In genomic region chr15:63066020-63066439, GRCm38 (mm10) we compare ENCODE assay signal across 16 mouse cellular contexts.
DNase-seq lines count a peak whose midpoint lies in the region; ATAC-seq and TF ChIP-seq lines count a peak whose summit lies in the region.
"Had no signal": no experiment of that assay in that cellular context is flagged by ENCODE, and none has a peak within 500 bp of the region (broad histone marks: within the 10 kb centered on the region; RNA-seq: fewer than 3 reads in every experiment).

No protein-coding gene starts in this region.

- H3K79me2 ChIP-seq in liver, adult 2 months (ENCODE audit: control insufficient read depth, insufficient read depth, low read length) = no peaks in the 10 kb centered on the region

- no peak for TF ChIP-seq POLR2A in liver, adult 2 months (IDR thresholded peaks at IDR 0.05; ENCODE audit: extremely low read depth, insufficient read depth, low read length)

- no peaks in the 10 kb centered on the region for H3K9me3 ChIP-seq in heart, embryonic 11.5 days (replicated peaks; ENCODE audit: control insufficient read depth, low read length)
- no peaks in the 10 kb centered on the region for H3K9me3 ChIP-seq in lung, embryonic 15.5 days
- H3K9me3 ChIP-seq in forebrain, embryonic 15.5 days = no peaks in the 10 kb centered on the region
- H3K9me3 ChIP-seq: embryonic facial prominence, embryonic 12.5 days; intestine, embryonic 15.5 days; liver, embryonic 12.5 days; midbrain, embryonic 10.5 days had no signal

- peak; percentile 19 for DNase-seq in liver, adult 2 months (ENCODE audit: extremely low read depth, low read depth, low spot score)
- no peak for DNase-seq in liver
- no peak for DNase-seq in adrenal gland, adult (ENCODE audit: inconsistent age in 2 of 2, low spot score in 1 of 2)
- no peak for DNase-seq in cerebellum, postnatal 10 days
- DNase-seq in right cerebral cortex, postnatal 10 days (ENCODE audit: low spot score in 2 of 2) = no peak
- DNase-seq: adrenal gland, postnatal 36 days; cerebellum, adult 11-12 months; thymus, adult 2 months had no signal

- WGBS in liver, adult 2 months = 45% methylated on average over 2 of the region's 2 CpGs
- 26% methylated on average over 2 of the region's 2 CpGs for WGBS in heart, embryonic 11.5 days (ENCODE audit: insufficient replicate concordance)
- WGBS in lung, embryonic 15.5 days = 45% methylated on average over 2 of the region's 2 CpGs
- 81% methylated on average over 2 of the region's 2 CpGs for whole genome bisulfite sequencing in forebrain, embryonic 15.5 days

- H3K4me1 ChIP-seq in liver, adult 2 months (ENCODE audit: control insufficient read depth, insufficient read depth, low read length) = no peaks in the 10 kb centered on the region
- no peaks in the 10 kb centered on the region for H3K4me1 ChIP-seq in heart, embryonic 11.5 days (ENCODE audit: control insufficient read depth, insufficient read depth, low read length)
- H3K4me1 ChIP-seq in lung, embryonic 15.5 days = peaks cover 4% of the 10 kb centered on the region; the same call in 1 of the 2 replicates
- no peaks in the 10 kb centered on the region for H3K4me1 ChIP-seq in forebrain, embryonic 15.5 days
- H3K4me1 ChIP-seq: embryonic facial prominence, embryonic 12.5 days; intestine, embryonic 15.5 days; liver, embryonic 12.5 days; midbrain, embryonic 10.5 days had no signal

- no peak for TF ChIP-seq CTCF in liver, adult 2 months (IDR thresholded peaks at IDR 0.05; ENCODE audit: low read depth, low read length)

- no peak overlapping the region for H3K4me3 ChIP-seq in liver, adult 2 months (ENCODE audit: insufficient read depth, low read depth, low read length)
- no peak overlapping the region for H3K4me3 ChIP-seq in heart, embryonic 11.5 days (ENCODE audit: low read depth, low read length)
- no peak overlapping the region for H3K4me3 ChIP-seq in lung, embryonic 15.5 days
- H3K4me3 ChIP-seq in forebrain, embryonic 15.5 days = no peak overlapping the region
- H3K4me3 ChIP-seq: embryonic facial prominence, embryonic 12.5 days; intestine, embryonic 15.5 days; liver, embryonic 12.5 days; midbrain, embryonic 10.5 days had no signal

- no peak overlapping the region for H3K27ac ChIP-seq in liver, adult 2 months (replicated peaks; ENCODE audit: insufficient read depth, low read depth, low read length)
- H3K27ac ChIP-seq in heart, embryonic 11.5 days (ENCODE audit: low read depth, low read length) = peak overlapping the region; percentile 86
- H3K27ac ChIP-seq in lung, embryonic 15.5 days = no peak overlapping the region
- H3K27ac ChIP-seq in forebrain, embryonic 15.5 days (replicated peaks) = no peak overlapping the region
- H3K27ac ChIP-seq: embryonic facial prominence, embryonic 12.5 days; intestine, embryonic 15.5 days; liver, embryonic 12.5 days; midbrain, embryonic 10.5 days had no signal

- no peak overlapping the region for H3K9ac ChIP-seq in liver, adult 2 months (ENCODE audit: low read depth, low read length)
- no peak overlapping the region for H3K9ac ChIP-seq in heart, embryonic 11.5 days (ENCODE audit: low read depth, low read length)
- no peak overlapping the region for H3K9ac ChIP-seq in lung, embryonic 15.5 days
- H3K9ac ChIP-seq in forebrain, embryonic 15.5 days (replicated peaks) = no peak overlapping the region
- H3K9ac ChIP-seq: embryonic facial prominence, embryonic 12.5 days; intestine, embryonic 15.5 days; liver, embryonic 12.5 days had no signal

- peak; percentile 73 for ATAC-seq in heart, embryonic 11.5 days (replicated peaks; ENCODE audit: insufficient number of reproducible peaks, low FRiP score, low TSS enrichment)
- ATAC-seq in lung, embryonic 15.5 days (ENCODE audit: borderline replicate concordance, extremely low read depth, low FRiP score, low TSS enrichment) = peak; percentile 90
- ATAC-seq in forebrain, embryonic 15.5 days (replicated peaks) = no peak
- ATAC-seq: forebrain, embryonic 14.5 days; intestine, embryonic 15.5 days; liver, embryonic 12.5 days had no signal

- no peaks in the 10 kb centered on the region for H3K36me3 ChIP-seq in liver, adult 2 months (ENCODE audit: control insufficient read depth, insufficient read depth, low read length)
- no peaks in the 10 kb centered on the region for H3K36me3 ChIP-seq in heart, embryonic 11.5 days (ENCODE audit: control insufficient read depth, insufficient read depth, low read length)
- H3K36me3 ChIP-seq in lung, embryonic 15.5 days = no peaks in the 10 kb centered on the region
- H3K36me3 ChIP-seq in forebrain, embryonic 15.5 days = no peaks in the 10 kb centered on the region
- H3K36me3 ChIP-seq: embryonic facial prominence, embryonic 12.5 days; intestine, embryonic 15.5 days; liver, embryonic 12.5 days; midbrain, embryonic 10.5 days had no signal

- H3K27me3 ChIP-seq in liver, adult 2 months (ENCODE audit: control insufficient read depth, insufficient read depth, low read length) = no peaks in the 10 kb centered on the region
- H3K27me3 ChIP-seq in heart, embryonic 11.5 days (ENCODE audit: control insufficient read depth, insufficient read depth, low read length) = no peaks in the 10 kb centered on the region
- H3K27me3 ChIP-seq in lung, embryonic 15.5 days = no peaks in the 10 kb centered on the region
- H3K27me3 ChIP-seq in forebrain, embryonic 15.5 days = no peaks in the 10 kb centered on the region
- H3K27me3 ChIP-seq: embryonic facial prominence, embryonic 12.5 days; intestine, embryonic 15.5 days; liver, embryonic 12.5 days had no signal

- no peak overlapping the region for H3K4me2 ChIP-seq in heart, embryonic 11.5 days
- H3K4me2 ChIP-seq in lung, embryonic 15.5 days = no peak overlapping the region
- no peak overlapping the region for H3K4me2 ChIP-seq in forebrain, embryonic 15.5 days (replicated peaks)
- H3K4me2 ChIP-seq: embryonic facial prominence, embryonic 12.5 days; intestine, embryonic 15.5 days; liver, embryonic 12.5 days had no signal
